Mouse (Mus musculus) lung, postnatal 0 days (tissue): ENCODE results near the gene Trpm8.

Experiments
- CTCF ChIP-seq: IDR thresholded peaks from 2 replicates; pipeline ENCODE4 v1.5.1; 2016; ENCODE audit warnings: antibody characterized with exemption, mild to moderate bottlenecking
- EP300 ChIP-seq: IDR thresholded peaks from 2 replicates; pipeline ENCODE4 v1.6.1; 2016; ENCODE audit warnings: antibody characterized with exemption, mild to moderate bottlenecking, control low read depth

GRCm38 (mm10) chr1:88255989-88256754 lies 21.3 kb upstream of the Trpm8 start:
- TF ChIP-seq EP300 (no peak), CTCF (no peak)
